8 mouse cellular contexts compared by ENCODE assay signal in genomic region chr9:44389273-44389672, GRCm38 (mm10). TPM values are rescaled to one million over a fixed set of nuclear protein-coding genes. Genes with fewer than 3 reads are reported as not detected.
DNase-seq lines count a peak whose midpoint lies in the region; TF ChIP-seq lines count a peak whose summit lies in the region.

No protein-coding gene starts in this region.

- no peak overlapping the region for H3K4me3 ChIP-seq in embryonic fibroblast, embryonic 13.5 days (ENCODE audit: insufficient read depth, low read length)

- DNase-seq in adrenal gland, adult (ENCODE audit: inconsistent age in 2 of 2, low spot score in 1 of 2) = peak; percentile 38 to 75
- DNase-seq in adrenal gland, adult 8-10 months = no peak
- DNase-seq in layer of hippocampus, adult 9-11 months = peak; percentile 30
- no peak for DNase-seq in layer of hippocampus, adult 8-10 months (ENCODE audit: low spot score in 2 of 2)
- DNase-seq in R1 (ENCODE audit: low read depth, low spot score) = peak; percentile 77
- DNase-seq in lung, postnatal 36 days = peak; percentile 70
- DNase-seq in thymus, postnatal 14 days = peak; percentile 62

- no peak overlapping the region for H3K27ac ChIP-seq in embryonic fibroblast, embryonic 13.5 days (ENCODE audit: insufficient read depth, low read length)

- TF ChIP-seq CTCF in embryonic fibroblast, embryonic 13.5 days (IDR thresholded peaks at IDR 0.05; ENCODE audit: borderline replicate concordance, insufficient read depth, low read length) = peak; percentile 83; the same call in 1 of the 2 replicates

- TF ChIP-seq POLR2A in embryonic fibroblast, embryonic 13.5 days (IDR thresholded peaks at IDR 0.05; ENCODE audit: low read depth, low read length) = no peak

- H3K4me1 ChIP-seq in embryonic fibroblast, embryonic 13.5 days (ENCODE audit: control insufficient read depth, insufficient read depth, low read length) = no peaks in the 10 kb centered on the region

RNA-seq across cellular contexts. Expression of gene Slc37a4, which starts 7.4 kb away (rescaled TPM):
- total RNA-seq in adrenal gland, adult 8-10 months (2022) = 10 to 100 TPM; 18.2 to 27.8 (median 23.5) TPM
- total RNA-seq in layer of hippocampus, adult 8-10 months (2022) = 10 to 100 TPM; 24.0 to 29.5 (median 28.1) TPM
- 7.0 and 7.7 TPM in 2 replicates for polyA plus RNA-seq in embryonic fibroblast, embryonic 13.5 days (2011; ENCODE audit: insufficient read length, low read depth, missing spikeins)

RNA-seq across cellular contexts. Expression of gene Hyou1, which starts 10.0 kb away (rescaled TPM):
- 100 to 1,000 TPM; 199 to 239 (median 228) TPM for total RNA-seq in adrenal gland, adult 8-10 months (2022)
- total RNA-seq in layer of hippocampus, adult 8-10 months (2022) = 100 to 1,000 TPM in 3 of 4 experiments, 10 to 100 TPM in 1; 96.8 to 147 (median 121) TPM
- 88.7 and 101 TPM in 2 replicates for polyA plus RNA-seq in embryonic fibroblast, embryonic 13.5 days (2011; ENCODE audit: insufficient read length, low read depth, missing spikeins)

RNA-seq across cellular contexts. Expression of gene Rps25, which starts 17.7 kb away (rescaled TPM):
- total RNA-seq in adrenal gland, adult 8-10 months (2022) = 1,000 to 10,000 TPM; 1,115 to 1,314 (median 1,244) TPM
- total RNA-seq in layer of hippocampus, adult 8-10 months (2022) = 100 to 1,000 TPM; 739 to 859 (median 825) TPM
- polyA plus RNA-seq in embryonic fibroblast, embryonic 13.5 days (2011; ENCODE audit: insufficient read length, low read depth, missing spikeins) = 2,978 and 3,912 TPM in 2 replicates

RNA-seq across cellular contexts. Expression of gene Trappc4, which starts 18.1 kb away (rescaled TPM):
- 100 to 1,000 TPM in 2 of 4 experiments, 10 to 100 TPM in 2; 86.0 to 116 (median 98.3) TPM for total RNA-seq in adrenal gland, adult 8-10 months (2022)
- 10 to 100 TPM; 63.7 to 73.0 (median 68.9) TPM for total RNA-seq in layer of hippocampus, adult 8-10 months (2022)
- 104 and 112 TPM in 2 replicates for polyA plus RNA-seq in embryonic fibroblast, embryonic 13.5 days (2011; ENCODE audit: insufficient read length, low read depth, missing spikeins)

RNA-seq across cellular contexts. Expression of gene Vps11, which starts 27.8 kb away (rescaled TPM):
- 10 to 100 TPM; 78.0 to 91.8 (median 85.8) TPM for total RNA-seq in adrenal gland, adult 8-10 months (2022)
- total RNA-seq in layer of hippocampus, adult 8-10 months (2022) = 10 to 100 TPM; 56.4 to 64.6 (median 60.9) TPM
- polyA plus RNA-seq in embryonic fibroblast, embryonic 13.5 days (2011; ENCODE audit: insufficient read length, low read depth, missing spikeins) = 33.8 and 35.4 TPM in 2 replicates

Comparison
In these comparisons a context has a peak if more than half of its experiments do, and no peak if none do; other contexts are left out.
1. DNase-seq: peak in adrenal gland, adult (2 of 2), layer of hippocampus, adult 9-11 months (single experiment), R1 (single experiment), lung, postnatal 36 days (single experiment) and thymus, postnatal 14 days (single experiment); none in adrenal gland, adult 8-10 months (single experiment) and layer of hippocampus, adult 8-10 months (0 of 2).